Mouse (Mus musculus) ES-E14 (cell line): ENCODE results near the gene Klhl3. TPM values are rescaled to one million over a fixed set of nuclear protein-coding genes. Genes with fewer than 3 reads are reported as not detected.

Source experiments
- DNase-seq: peaks from one replicate; pipeline ENCODE4 v3.0.0-alpha.2; 2013; ENCODE audit warnings: low read depth, low spot score
- H3K27ac ChIP-seq: 2 replicates; pipeline ENCODE4 v1.5.1; 2012; ENCODE audit warnings: low read depth, mild to moderate bottlenecking, low read length, moderate library complexity, mixed read lengths; ENCODE audit not compliant: poor library complexity, insufficient read depth, severe bottlenecking
- H3K36me3 ChIP-seq: 2 replicates; pipeline ENCODE4 v1.6.1; 2012; ENCODE audit warnings: mild to moderate bottlenecking, low read length, moderate library complexity, mixed read lengths; ENCODE audit not compliant: control insufficient read depth, poor library complexity, insufficient read depth, severe bottlenecking
- H3K4me1 ChIP-seq, 2 experiments: fragments of 150-350 bp in 1 of 2; sonication (generic) in 1 of 2; 2 replicates each; pipeline ENCODE4 v1.6.1; 2012; ENCODE audit warnings: low read length in 2 of 2, mild to moderate bottlenecking in 1 of 2, mixed read lengths in 1 of 2; ENCODE audit not compliant: control insufficient read depth in 2 of 2, insufficient read depth in 2 of 2, poor library complexity in 1 of 2
- H3K4me3 ChIP-seq, 2 experiments: fragments of 150-350 bp in 1 of 2; sonication (generic) in 1 of 2; 2 replicates each; pipeline ENCODE4 v1.5.1; 2012; ENCODE audit warnings: low read length in 2 of 2, low read depth in 1 of 2, mild to moderate bottlenecking in 1 of 2, mixed read lengths in 1 of 2; ENCODE audit not compliant: insufficient read depth in 1 of 2, poor library complexity in 1 of 2, severe bottlenecking in 1 of 2
- H3K9ac ChIP-seq: 2 replicates; pipeline ENCODE4 v1.6.1; 2012; ENCODE audit warnings: low read depth, mild to moderate bottlenecking, low read length, mixed read lengths; ENCODE audit not compliant: poor library complexity, insufficient read depth, severe bottlenecking
- H3K9me3 ChIP-seq: fragments of 150-350 bp; sonication (generic); 2 replicates; pipeline ENCODE4 v1.6.1; 2012; ENCODE audit warnings: low read depth, mild to moderate bottlenecking, low read length; ENCODE audit not compliant: control insufficient read depth, insufficient read depth
- CHD2 ChIP-seq: IDR thresholded peaks from 2 replicates; pipeline ENCODE4 v1.6.1; 2014; ENCODE audit warnings: mild to moderate bottlenecking, low read depth, low read length, inconsistent platforms
- HCFC1 ChIP-seq: IDR thresholded peaks from 2 replicates; pipeline ENCODE4 v1.6.1; 2012; ENCODE audit warnings: low read length, inconsistent platforms, borderline replicate concordance; ENCODE audit not compliant: insufficient read depth
- MAFK ChIP-seq: IDR thresholded peaks from 2 replicates; pipeline ENCODE4 v1.6.1; 2014; ENCODE audit warnings: mild to moderate bottlenecking, low read depth, low read length, inconsistent platforms; ENCODE audit not compliant: insufficient read depth
- ZC3H11A ChIP-seq: IDR thresholded peaks from 2 replicates; pipeline ENCODE4 v1.6.1; 2012; ENCODE audit warnings: low read depth, mild to moderate bottlenecking, inconsistent platforms, low read length, borderline replicate concordance
- ZNF384 ChIP-seq: IDR thresholded peaks from 2 replicates; pipeline ENCODE4 v1.6.1; 2012; ENCODE audit warnings: low read depth, low read length, inconsistent platforms
- in situ Hi-C, 2 experiments: fragments of 600-800 bp; cut with MboI; formaldehyde crosslinking; loops; one replicate each; pipeline ENCODE4 v1.15.1; 2025; ENCODE audit warnings: low sequenced_read_pairs in 2 of 2, inconsistent platforms in 1 of 2; ENCODE audit not compliant: unreplicated experiment in 2 of 2
- total RNA-seq: library from RNA; depleted of rRNA; stranded (reverse); fragments of 300-350 nt; gene quantifications from 2 replicates; pipeline ENCODE4 v1.2.3, GENCODE M21; 2012

Gene Klhl3
- total RNA-seq, 1 experiment, result 0.67 TPM

GRCm38 (mm10) chr13:58011526-58011925 is 101.9 kb downstream of the Klhl3 start:
- DNase-seq, result no peak
- H3K27ac ChIP-seq, result no peak overlapping the region
- H3K4me1 ChIP-seq, result peaks cover 0 to 7% of the 10 kb centered on the region in 2 experiments; a peak in 1 of 4 replicates
- no peaks in the 10 kb centered on the region for H3K36me3 ChIP-seq
- no peaks in the 10 kb centered on the region for H3K9me3 ChIP-seq
- TF ChIP-seq MAFK, result no peak
- no peak for TF ChIP-seq CHD2
- no peak for TF ChIP-seq ZNF384
- no peak overlapping the region for H3K9ac ChIP-seq
- in situ Hi-C loops, result loop anchor here in 1 of 2 experiments (10.0 kb wide), 1 partner anchor 103 kb away; the partner anchor contains the start of gene Klhl3
- no peak overlapping the region for H3K4me3 ChIP-seq

GRCm38 (mm10) chr13:58010416-58010815 is 103.0 kb downstream of the Klhl3 start:
- Histone ChIP-seq H3K9ac (no peak overlapping the region), H3K36me3 (no peaks in the 10 kb centered on the region), H3K4me3 (no peak overlapping the region), H3K4me1 (peaks cover 2 to 7% of the 10 kb centered on the region in 2 experiments; a peak in 1 of 4 replicates), H3K27ac (no peak overlapping the region), H3K9me3 (no peaks in the 10 kb centered on the region)
- in situ Hi-C loops, result loop anchor here in 1 of 2 experiments (10.0 kb wide), 1 partner anchor 104 kb away; the partner anchor contains the start of gene Klhl3
- no peak for TF ChIP-seq ZNF384
- TF ChIP-seq ZC3H11A, result no peak
- no peak for TF ChIP-seq CHD2
- TF ChIP-seq HCFC1, result no peak
- TF ChIP-seq MAFK, result no peak
- DNase-seq, result no peak

- DNase-seq, result no peak
- Histone ChIP-seq H3K4me1 (peaks cover 2 to 7% of the 10 kb centered on the region in 2 experiments; a peak in 1 of 4 replicates), H3K27ac (no peak overlapping the region), H3K4me3 (peak overlapping the region in 1 of 2 experiments; percentile 29; a peak in 1 of 4 replicates), H3K9me3 (no peaks in the 10 kb centered on the region), H3K36me3 (no peaks in the 10 kb centered on the region), H3K9ac (peak overlapping the region; percentile 31; the same call in 1 of the 2 replicates)
- no peak for TF ChIP-seq HCFC1
- in situ Hi-C loops, result no loop called here
Measured at GRCm38 (mm10) chr13:58009275-58009674, 104.1 kb downstream of the Klhl3 start.

GRCm38 (mm10) chr13:58008038-58008364 is 105.4 kb downstream of the Klhl3 start:
- H3K36me3 ChIP-seq, result no peaks in the 10 kb centered on the region
- in situ Hi-C loops, result no loop called here
- TF ChIP-seq HCFC1 (no peak), MAFK (no peak), ZNF384 (no peak)
- no peak overlapping the region for H3K27ac ChIP-seq
- no peak overlapping the region for H3K4me3 ChIP-seq
- peaks cover 2 to 9% of the 10 kb centered on the region in 2 experiments; a peak in 1 of 4 replicates for H3K4me1 ChIP-seq
- no peaks in the 10 kb centered on the region for H3K9me3 ChIP-seq
- no peak for DNase-seq
- H3K9ac ChIP-seq, result no peak overlapping the region

GRCm38 (mm10) chr13:58007256-58008037 is 105.9 kb downstream of the Klhl3 start:
- Histone ChIP-seq H3K4me1 (peaks cover 2 to 11% of the 10 kb centered on the region in 2 experiments; a peak in 1 of 4 replicates), H3K9me3 (no peaks in the 10 kb centered on the region), H3K27ac (no peak overlapping the region), H3K36me3 (no peaks in the 10 kb centered on the region), H3K9ac (no peak overlapping the region), H3K4me3 (peak overlapping the region; percentile 4 to 70; a peak in 3 of 4 replicates)
- TF ChIP-seq ZC3H11A (no peak), HCFC1 (no peak), ZNF384 (no peak), CHD2 (no peak), MAFK (no peak)
- in situ Hi-C loops, result no loop called here
- peak; percentile 51 for DNase-seq
